22 mouse cellular contexts compared by ENCODE assay signal in genomic region chr17:69472401-69472800, GRCm38 (mm10). TPM values are rescaled to one million over a fixed set of nuclear protein-coding genes. Genes with fewer than 3 reads are reported as not detected.
"Had no signal": no experiment of that assay in that cellular context is flagged by ENCODE, and none has a peak within 500 bp of the region (broad histone marks: within the 10 kb centered on the region; RNA-seq: fewer than 3 reads in every experiment).

No protein-coding gene starts in this region.

- H3K4me1 ChIP-seq: stomach, embryonic 15.5 days had no signal

- H3K36me3 ChIP-seq: neural tube, embryonic 13.5 days; neural tube, embryonic 15.5 days; stomach, embryonic 15.5 days had no signal

- DNase-seq: right cerebral cortex, adult 18-20 months; right cerebral cortex, postnatal 14 days; right cerebral cortex, postnatal 25 days; right cerebral cortex, postnatal 4 days; spleen, adult 18-20 months; thymus, adult 18-20 months; thymus, adult 2 months; thymus, postnatal 14 days; thymus, postnatal 25 days; thymus, postnatal 36 days; thymus, postnatal 4 days had no signal

- H3K4me2 ChIP-seq: neural tube, embryonic 13.5 days; neural tube, embryonic 15.5 days; stomach, embryonic 15.5 days had no signal

- H3K27me3 ChIP-seq: neural tube, embryonic 13.5 days; neural tube, embryonic 15.5 days had no signal

- H3K4me3 ChIP-seq: neural tube, embryonic 13.5 days; neural tube, embryonic 15.5 days; stomach, embryonic 15.5 days had no signal

- H3K9me3 ChIP-seq: neural tube, embryonic 13.5 days; neural tube, embryonic 15.5 days; stomach, embryonic 15.5 days had no signal

- H3K9ac ChIP-seq: neural tube, embryonic 13.5 days; neural tube, embryonic 15.5 days; stomach, embryonic 15.5 days had no signal

- H3K27ac ChIP-seq: neural tube, embryonic 13.5 days; neural tube, embryonic 15.5 days; stomach, embryonic 15.5 days; stomach, postnatal 0 days had no signal

RNA-seq across cellular contexts. Expression of gene Akain1, which starts 33.3 kb away (rescaled TPM):
- polyA plus RNA-seq: small intestine, adult 2 months; spleen, adult 2 months; stomach, embryonic 14.5 days; stomach, embryonic 15.5 days; stomach, embryonic 16.5 days; testis, adult 2 months; thymus, postnatal 0 days; urinary bladder, adult 2 months had no signal
